Mouse (Mus musculus) intestine, embryonic 14.5 days (tissue): ENCODE measurements around the gene Gtf3c5. TPM values are rescaled to one million over a fixed set of nuclear protein-coding genes. Genes with fewer than 3 reads are reported as not detected.
A peak's percentile ranks its signal among the peaks of the same experiment; 100 is the strongest.

Experiments used
- ATAC-seq: fragments of 200-750 bp; cut with Nextera tagmentation; replicated peaks from 2 replicates; pipeline ENCODE4 v1.8.0; 2017; ENCODE audit warnings: low read depth, moderate number of reproducible peaks, moderate TSS enrichment, moderate library complexity; ENCODE audit not compliant: low FRiP score, low TSS enrichment
- DNase-seq: peaks from one replicate; pipeline ENCODE4 v3.0.0-alpha.2; 2018; ENCODE audit warnings: low spot score
- H3K27ac ChIP-seq: fragments of 300-500 bp; sonication (generic); 2 replicates; pipeline ENCODE4 v1.5.1; 2014; ENCODE audit warnings: low read depth, mild to moderate bottlenecking, control low read depth
- H3K27me3 ChIP-seq: fragments of 300-500 bp; sonication (generic); replicated peaks from 2 replicates; pipeline ENCODE4 v1.6.1; 2014; ENCODE audit warnings: low read length, control low read depth; ENCODE audit not compliant: control insufficient read depth, insufficient read depth
- H3K36me3 ChIP-seq: fragments of 300-500 bp; sonication (generic); 2 replicates; pipeline ENCODE4 v1.6.1; 2014; ENCODE audit warnings: low read length, control low read depth; ENCODE audit not compliant: control insufficient read depth, insufficient read depth
- H3K4me1 ChIP-seq: fragments of 300-500 bp; sonication (generic); replicated peaks from 2 replicates; pipeline ENCODE4 v1.6.1; 2014; ENCODE audit warnings: low read length, control low read depth, mixed read lengths; ENCODE audit not compliant: control insufficient read depth, insufficient read depth
- H3K4me2 ChIP-seq: fragments of 300-500 bp; sonication (generic); 2 replicates; pipeline ENCODE4 v1.6.1; 2014; ENCODE audit warnings: low read length
- H3K4me3 ChIP-seq: fragments of 300-500 bp; sonication (generic); 2 replicates; pipeline ENCODE4 v1.5.1; 2014; ENCODE audit warnings: low read depth, low read length, control low read depth, mixed read lengths
- H3K9ac ChIP-seq: fragments of 300-500 bp; sonication (generic); 2 replicates; pipeline ENCODE4 v1.6.1; 2014; ENCODE audit warnings: mild to moderate bottlenecking, low read length
- H3K9me3 ChIP-seq: fragments of 300-500 bp; sonication (generic); 2 replicates; pipeline ENCODE4 v1.6.1; 2016; ENCODE audit warnings: low read length, control low read depth; ENCODE audit not compliant: control insufficient read depth
- WGBS: fragments of 180-500 bp; shearing (Covaris S2); extraction: QIAGEN DNeasy Blood & Tissue Kit; methylation state at CpG from one replicate; pipeline ENCODE4 v1.1.7; 2014; 5-methylcytosine and 5-hydroxymethylcytosine counted together
- polyA plus RNA-seq: library from polyadenylated mRNA; unstranded; fragments of >200 nt; fragmentation: Nextera tagmentation; extraction: Ambion mirVana; gene quantifications from 2 replicates; pipeline ENCODE4 v1.2.1, GENCODE M21; 2014

The Gtf3c5 gene
- polyA plus RNA-seq, 1 experiment from 2014 or later: 30.5 TPM

GRCm38 (mm10) chr2:28612436-28613063 lies 29.0 kb upstream of the Gtf3c5 start:
- H3K4me2 ChIP-seq: no peak overlapping the region
- H3K9me3 ChIP-seq: no peaks in the 10 kb centered on the region
- WGBS: 73% methylated on average over 10 of the region's 10 CpGs
- no peak overlapping the region for H3K9ac ChIP-seq
- no peak for ATAC-seq
- no peaks in the 10 kb centered on the region for H3K27me3 ChIP-seq
- H3K4me1 ChIP-seq: no peaks in the 10 kb centered on the region
- H3K4me3 ChIP-seq: no peak overlapping the region
- DNase-seq: no peak
- no peak overlapping the region for H3K27ac ChIP-seq
- H3K36me3 ChIP-seq: no peaks in the 10 kb centered on the region

DNA sequence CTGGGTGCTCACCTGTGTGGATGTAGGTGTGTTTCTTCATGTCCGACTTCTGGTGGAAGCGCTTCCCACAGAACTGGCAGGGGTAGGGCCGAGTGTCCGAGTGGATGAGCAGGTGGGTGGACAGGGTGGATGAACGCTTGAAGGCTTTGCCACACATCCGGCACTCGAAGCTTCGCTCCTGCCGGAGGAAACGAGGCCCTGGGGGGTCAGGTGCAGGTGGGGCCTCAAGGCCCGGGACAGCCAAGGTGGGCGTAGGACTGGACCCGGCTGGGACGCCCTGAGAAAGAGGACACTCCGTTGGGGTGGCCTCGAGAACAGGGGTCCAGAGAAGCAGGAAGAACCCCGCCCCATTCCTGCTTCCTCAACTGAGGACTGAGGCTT lies 27.8 kb upstream of the Gtf3c5 start:
- H3K4me2 ChIP-seq: no peak overlapping the region
- H3K9ac ChIP-seq: no peak overlapping the region
- H3K36me3 ChIP-seq: no peaks in the 10 kb centered on the region
- no peaks in the 10 kb centered on the region for H3K9me3 ChIP-seq
- H3K27ac ChIP-seq: no peak overlapping the region
- ATAC-seq (no peak), DNase-seq (no peak)
- 89% methylated on average over 17 of the region's 17 CpGs for WGBS
- H3K4me3 ChIP-seq: no peak overlapping the region
- H3K27me3 ChIP-seq: no peaks in the 10 kb centered on the region
- no peaks in the 10 kb centered on the region for H3K4me1 ChIP-seq

- WGBS: 82% methylated on average over 12 of the region's 12 CpGs
- H3K9ac ChIP-seq: no peak overlapping the region
- no peak overlapping the region for H3K27ac ChIP-seq
- H3K9me3 ChIP-seq: no peaks in the 10 kb centered on the region
- H3K4me2 ChIP-seq: no peak overlapping the region
- H3K4me1 ChIP-seq: no peaks in the 10 kb centered on the region
- H3K36me3 ChIP-seq: no peaks in the 10 kb centered on the region
- DNase-seq (no peak), ATAC-seq (no peak)
- H3K4me3 ChIP-seq: no peak overlapping the region
- H3K27me3 ChIP-seq: no peaks in the 10 kb centered on the region
Measured at GRCm38 (mm10) chr2:28610716-28611406, 27.3 kb upstream of the Gtf3c5 start.

DNA sequence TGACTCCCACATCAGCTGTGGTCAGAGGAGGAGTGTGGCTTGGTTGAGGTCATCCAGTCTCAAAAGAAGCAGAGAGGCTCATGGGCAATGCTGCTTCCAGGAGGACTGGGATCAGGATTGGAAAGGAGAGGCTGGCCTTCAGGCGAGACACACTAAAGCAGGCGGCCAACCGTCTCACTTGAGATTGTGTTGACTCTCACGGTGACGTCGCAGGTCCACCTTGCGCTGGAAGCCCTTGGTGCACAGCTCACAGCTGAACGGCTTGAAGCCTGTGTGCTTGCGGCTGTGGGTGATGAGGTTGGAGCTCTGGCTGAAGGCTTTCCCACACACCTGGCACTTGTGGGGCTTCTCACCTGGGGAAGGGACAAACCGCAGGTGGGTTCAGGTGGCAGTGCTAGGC lies 26.3 kb upstream of the Gtf3c5 start:
- Histone ChIP-seq H3K27ac (no peak overlapping the region), H3K4me1 (no peaks in the 10 kb centered on the region), H3K27me3 (no peaks in the 10 kb centered on the region), H3K4me2 (no peak overlapping the region), H3K36me3 (no peaks in the 10 kb centered on the region), H3K9me3 (no peaks in the 10 kb centered on the region), H3K4me3 (no peak overlapping the region), H3K9ac (no peak overlapping the region)
- DNase-seq (no peak), ATAC-seq (no peak)
- 84% methylated on average over 10 of the region's 10 CpGs for WGBS

DNA sequence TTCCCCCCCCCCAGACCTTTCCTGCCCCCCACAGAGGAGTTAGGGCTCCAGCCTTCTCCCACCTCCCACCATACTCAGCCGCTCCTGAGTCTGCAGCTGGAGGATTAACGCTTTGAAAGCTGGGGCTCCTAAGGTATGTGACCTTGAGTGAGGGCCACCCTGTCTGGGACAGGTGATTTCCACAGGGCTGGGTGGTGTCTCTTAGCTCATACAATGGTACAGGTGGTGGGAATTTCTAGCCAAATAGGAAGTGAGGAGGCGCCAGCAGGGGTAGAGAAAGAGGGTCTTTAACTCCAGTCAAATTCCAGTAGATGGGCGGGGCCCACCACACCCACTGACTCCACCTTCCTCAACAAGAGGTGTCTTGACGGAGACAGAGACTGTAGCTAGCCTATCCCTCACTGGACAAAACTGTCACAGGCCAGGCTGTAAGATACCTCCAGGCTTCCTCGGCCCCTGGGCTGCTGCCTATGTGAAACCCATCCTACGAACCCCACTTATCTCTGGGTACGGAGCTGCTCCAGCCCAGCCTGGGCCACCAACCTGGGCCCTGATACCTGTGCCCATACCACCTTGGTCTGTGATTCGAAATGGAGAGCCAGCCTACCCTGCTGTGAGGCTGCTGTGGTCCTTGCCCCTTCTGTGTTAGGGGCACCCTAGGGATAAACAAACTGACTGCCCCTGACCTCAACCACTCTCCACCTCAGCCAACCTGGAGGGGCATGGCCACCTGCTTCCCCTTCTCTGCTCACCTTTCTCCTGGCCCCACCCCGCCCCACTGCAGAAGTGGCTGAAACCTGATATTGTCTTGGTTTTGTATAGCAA lies 24.0 kb upstream of the Gtf3c5 start:
- no peaks in the 10 kb centered on the region for H3K27me3 ChIP-seq
- no peaks in the 10 kb centered on the region for H3K36me3 ChIP-seq
- H3K9me3 ChIP-seq: no peaks in the 10 kb centered on the region
- no peak overlapping the region for H3K27ac ChIP-seq
- H3K4me3 ChIP-seq: no peak overlapping the region
- H3K4me1 ChIP-seq: no peaks in the 10 kb centered on the region
- ATAC-seq (peak; percentile 19; the same call in 1 of the 2 replicates), DNase-seq (no peak)
- WGBS: 45% methylated on average over 10 of the region's 10 CpGs
- no peak overlapping the region for H3K4me2 ChIP-seq
- H3K9ac ChIP-seq: no peak overlapping the region

- WGBS: 59% methylated on average over 8 of the region's 8 CpGs
- Histone ChIP-seq H3K27ac (no peak overlapping the region), H3K9me3 (no peaks in the 10 kb centered on the region), H3K36me3 (no peaks in the 10 kb centered on the region), H3K4me1 (no peaks in the 10 kb centered on the region), H3K4me3 (no peak overlapping the region), H3K27me3 (no peaks in the 10 kb centered on the region), H3K9ac (no peak overlapping the region), H3K4me2 (no peak overlapping the region)
- no peak for DNase-seq
- ATAC-seq: 0 out of 2 replicates have a peak, but pooled peaks have one; percentile 15
Measured at GRCm38 (mm10) chr2:28606601-28607340, 23.2 kb upstream of the Gtf3c5 start.

DNA sequence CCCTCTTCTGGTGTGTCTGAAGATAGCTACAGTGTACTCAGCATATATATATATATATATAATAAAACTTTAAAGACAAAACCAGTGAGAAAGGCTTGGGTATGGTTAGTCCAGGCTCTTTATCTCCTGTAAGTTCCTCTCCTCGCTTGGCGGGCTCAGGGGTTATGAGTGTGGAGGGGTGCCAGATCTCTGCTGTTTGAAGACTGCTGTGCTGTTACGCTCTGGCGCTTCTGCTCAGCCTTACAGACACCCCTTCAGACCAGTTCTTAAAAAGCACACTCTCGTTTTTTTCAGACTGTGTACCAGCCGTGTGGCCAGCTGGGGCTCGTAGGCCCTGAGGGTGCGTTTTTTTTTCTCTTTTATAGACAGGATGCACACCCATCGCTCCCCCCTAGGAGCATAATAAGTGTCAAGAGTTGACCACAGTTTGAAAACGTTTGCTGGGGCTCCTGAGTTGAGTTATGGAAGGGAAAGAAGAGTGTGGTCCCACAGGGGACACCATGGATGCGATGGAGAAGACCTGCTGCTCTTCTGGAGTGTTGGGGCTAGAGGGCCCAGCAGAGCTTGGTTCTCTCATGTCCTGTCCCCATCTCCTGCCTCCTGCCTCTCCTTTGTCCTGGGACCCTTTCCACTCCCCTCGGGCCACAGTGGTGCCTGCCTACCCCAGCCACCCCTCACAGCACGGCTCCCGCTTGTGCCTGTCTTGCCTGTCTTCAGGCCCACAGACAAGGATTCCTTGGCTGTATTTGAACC lies 22.4 kb upstream of the Gtf3c5 start:
- 69% methylated on average over 14 of the region's 14 CpGs for WGBS
- H3K9me3 ChIP-seq: no peaks in the 10 kb centered on the region
- no peak overlapping the region for H3K4me2 ChIP-seq
- H3K9ac ChIP-seq: no peak overlapping the region
- ATAC-seq (no peak), DNase-seq (no peak)
- no peaks in the 10 kb centered on the region for H3K4me1 ChIP-seq
- no peak overlapping the region for H3K4me3 ChIP-seq
- no peaks in the 10 kb centered on the region for H3K27me3 ChIP-seq
- no peaks in the 10 kb centered on the region for H3K36me3 ChIP-seq
- H3K27ac ChIP-seq: no peak overlapping the region

DNA sequence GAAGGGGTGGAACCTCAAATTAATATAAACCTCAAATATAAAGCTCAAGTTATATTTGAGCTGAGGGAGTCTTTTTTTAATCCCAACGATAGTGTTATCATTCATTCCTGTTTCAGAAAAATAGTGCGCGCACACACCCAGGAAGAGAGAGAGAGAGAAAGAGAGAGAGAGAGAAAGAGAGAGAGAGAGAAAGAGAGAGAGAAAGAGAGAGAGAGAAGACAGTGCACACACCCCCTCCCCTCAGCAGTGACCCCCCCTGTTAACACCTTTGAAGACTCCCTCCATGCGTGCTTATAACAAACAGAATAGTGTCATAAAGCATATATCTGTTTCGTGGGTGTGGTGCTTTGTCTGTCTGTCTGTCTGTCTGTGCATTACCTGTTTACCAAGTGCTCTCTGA lies 20.0 kb upstream of the Gtf3c5 start:
- ATAC-seq: no peak
- 92% methylated on average over 5 of the region's 5 CpGs for WGBS

More for the DNA sequence above, 20.0 kb upstream of the Gtf3c5 start:
- no peak overlapping the region for H3K4me3 ChIP-seq
- no peak overlapping the region for H3K4me2 ChIP-seq
- peaks cover 9% of the 10 kb centered on the region; the same call in 1 of the 2 replicates for H3K4me1 ChIP-seq
- H3K36me3 ChIP-seq: no peaks in the 10 kb centered on the region
- H3K9me3 ChIP-seq: no peaks in the 10 kb centered on the region
- H3K9ac ChIP-seq: no peak overlapping the region
- no peaks in the 10 kb centered on the region for H3K27me3 ChIP-seq
- H3K27ac ChIP-seq: no peak overlapping the region
- DNase-seq: no peak
